Mouse (Mus musculus) central nervous system, embryonic 14 days (tissue): ENCODE results near the gene Mup16. TPM values are rescaled to one million over a fixed set of nuclear protein-coding genes. Genes with fewer than 3 reads are reported as not detected.

Experiments used
- polyA plus RNA-seq: library from polyadenylated mRNA; depleted of rRNA; stranded (reverse); fragments of >200 nt; gene quantifications from 2 replicates; pipeline ENCODE4 v1.2.3, GENCODE M21; 2012; rRNA removed

Gene Mup16
- not detected in 2 replicates for polyA plus RNA-seq

GRCm38 (mm10) chr4:61519431-61519830 lies at the start of gene Mup16:
TSS of gene Mup16 (minus strand) at chr4:61519531.

Other genes with a start within 250 kb of the Mup16 start
- not detected in 2 replicates for gene Mup14, start 215.5 kb downstream of the Mup16 start, polyA plus RNA-seq
- not detected in 2 replicates for gene Mup15, start 79.8 kb downstream of the Mup16 start, polyA plus RNA-seq
- gene Mup17, start 76.3 kb upstream of the Mup16 start, polyA plus RNA-seq, result not detected in 2 replicates
- not detected in 2 replicates for gene Mup18, start 154.6 kb upstream of the Mup16 start, polyA plus RNA-seq